Mouse (Mus musculus): Measurements from ENCODE around the gene Sult6b2. TPM values are rescaled to one million over a fixed set of nuclear protein-coding genes. Genes with fewer than 3 reads are reported as not detected.

Sult6b2 gene
- total RNA-seq, 2 experiments from 2014 or later = not detected

DNA sequence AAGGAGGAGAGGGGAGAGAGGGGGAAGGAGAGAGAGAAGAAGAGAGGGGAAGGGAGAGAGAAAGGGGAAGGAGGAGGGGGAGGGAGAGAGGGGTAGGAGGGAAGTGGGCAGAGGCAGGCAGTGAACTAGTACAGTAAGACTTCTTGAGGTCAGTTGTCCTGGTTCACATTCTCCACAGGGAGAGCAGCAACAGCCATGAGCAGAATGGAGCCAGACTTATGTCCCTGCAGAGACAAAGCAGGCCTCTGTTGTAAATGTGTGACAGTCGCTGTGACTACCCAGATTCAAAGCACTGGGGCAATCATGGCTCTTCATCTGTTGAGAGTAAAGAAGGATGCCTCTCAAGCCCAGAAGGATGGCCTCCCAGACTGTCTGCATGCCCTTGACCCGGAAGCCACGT lies 27.4 kb upstream of the Sult6b2 start:
- no peak for TF ChIP-seq CTCF (IDR thresholded peaks at IDR 0.05)
- no peak for DNase-seq (ENCODE audit: extremely low spot score in 1 of 2, low spot score in 2 of 2)
- no peak overlapping the region for H3K4me3 ChIP-seq
- intact Hi-C loops (cut with DNase I) = no loop called here
- H3K27ac ChIP-seq = no peak overlapping the region

DNA sequence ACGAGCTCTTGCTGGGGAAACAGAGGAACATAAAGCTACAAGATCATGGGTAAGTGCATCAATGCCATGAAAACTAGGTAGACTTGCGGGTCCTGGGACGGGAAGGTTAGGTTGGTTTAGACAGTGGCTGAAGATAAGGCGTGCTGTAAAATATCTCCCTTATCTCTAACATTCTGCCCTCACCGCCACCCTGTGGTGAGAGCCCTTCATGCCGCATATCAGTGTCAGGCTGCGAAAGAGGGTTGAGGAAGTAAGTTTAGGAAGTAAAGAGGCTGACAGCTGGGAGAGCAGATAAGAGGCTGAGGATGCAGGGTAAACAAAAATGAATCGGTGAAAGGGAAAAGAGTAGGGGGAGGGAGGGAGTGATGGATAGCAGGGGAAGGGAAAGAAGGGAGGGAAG lies 26.9 kb upstream of the Sult6b2 start:
- Histone ChIP-seq H3K27ac (no peak overlapping the region), H3K4me3 (no peak overlapping the region)
- no peak for DNase-seq (ENCODE audit: extremely low spot score in 1 of 2, low spot score in 2 of 2)
- intact Hi-C loops (cut with DNase I) = no loop called here
- TF ChIP-seq CTCF (IDR thresholded peaks at IDR 0.05) = peak; percentile 9

GRCm38 (mm10) chr6:142830221-142830620 lies 25.9 kb upstream of the Sult6b2 start:
- intact Hi-C loops (cut with DNase I) = no loop called here

DNA sequence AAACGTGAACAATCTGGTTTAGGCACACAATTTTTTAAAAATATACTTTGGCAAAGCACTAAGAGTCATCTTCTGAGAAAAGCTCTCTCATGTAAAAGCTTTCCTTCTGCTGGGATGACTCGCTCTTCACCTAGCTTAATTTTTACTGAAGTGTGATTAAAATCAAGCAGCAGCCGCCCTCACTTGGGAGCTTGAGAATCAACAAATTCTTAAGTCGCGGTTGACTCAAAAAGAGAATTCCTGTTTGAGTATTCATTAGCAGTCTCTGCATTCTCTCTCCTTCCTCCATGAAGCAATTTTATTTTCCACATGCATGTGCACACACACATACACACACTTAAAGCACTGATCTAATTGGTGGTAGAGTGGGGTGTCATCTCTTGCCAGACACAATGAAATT lies 21.1 kb upstream of the Sult6b2 start:
- Histone ChIP-seq H3K4me3 (no peak overlapping the region), H3K27ac (no peak overlapping the region)
- intact Hi-C loops (cut with DNase I) = no loop called here
- no peak for DNase-seq (ENCODE audit: extremely low spot score in 1 of 2, low spot score in 2 of 2)
- TF ChIP-seq CTCF (IDR thresholded peaks at IDR 0.05) = no peak

More at GRCm38 (mm10) chr6:142830221-142830620, 25.9 kb upstream of the Sult6b2 start:
- H3K27ac ChIP-seq = no peak overlapping the region
- no peak for TF ChIP-seq CTCF (IDR thresholded peaks at IDR 0.05)
- no peak for DNase-seq (ENCODE audit: extremely low spot score in 1 of 2, low spot score in 2 of 2)
- H3K4me3 ChIP-seq = no peak overlapping the region

- H3K4me3 ChIP-seq = no peak overlapping the region
- no peak for TF ChIP-seq CTCF (IDR thresholded peaks at IDR 0.05)
- intact Hi-C loops (cut with DNase I) = no loop called here
- no peak for DNase-seq (ENCODE audit: extremely low spot score in 1 of 2, low spot score in 2 of 2)
- no peak overlapping the region for H3K27ac ChIP-seq
Observed at GRCm38 (mm10) chr6:142823008-142823787, 18.9 kb upstream of the Sult6b2 start.

GRCm38 (mm10) chr6:142818306-142818705 lies 14.0 kb upstream of the Sult6b2 start:
- no peak for DNase-seq (ENCODE audit: extremely low spot score in 1 of 2, low spot score in 2 of 2)
- Histone ChIP-seq H3K4me3 (no peak overlapping the region), H3K27ac (no peak overlapping the region)
- TF ChIP-seq CTCF (IDR thresholded peaks at IDR 0.05) = no peak
- intact Hi-C loops (cut with DNase I) = loop anchor here (10.0 kb wide), 2 partner anchors 146 to 294 kb away; partner anchors contain the start of gene St8sia1

DNA sequence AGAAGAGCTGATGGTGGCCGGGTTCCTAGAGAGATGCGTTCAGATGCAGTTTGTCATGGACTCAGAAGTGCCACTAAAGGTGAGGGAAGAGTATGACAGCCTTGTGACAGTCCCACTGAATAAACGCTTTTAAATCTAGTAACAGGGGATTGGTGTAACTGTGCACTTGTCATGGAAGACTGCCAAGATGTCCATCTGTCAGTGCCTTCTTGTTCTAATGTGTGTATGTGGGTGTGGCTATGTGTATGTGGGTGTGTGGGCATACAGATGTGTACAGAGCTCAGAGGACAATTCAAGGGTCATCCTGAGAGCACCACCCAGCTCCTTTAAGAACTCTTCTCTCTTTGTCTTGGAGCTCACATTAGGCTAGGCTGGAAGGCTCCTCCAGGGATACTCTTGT lies 11.2 kb upstream of the Sult6b2 start:
- Histone ChIP-seq H3K27ac (no peak overlapping the region), H3K4me3 (no peak overlapping the region)
- no peak for DNase-seq (ENCODE audit: extremely low spot score in 1 of 2, low spot score in 2 of 2)
- TF ChIP-seq CTCF (IDR thresholded peaks at IDR 0.05) = no peak
- intact Hi-C loops (cut with DNase I) = loop anchor here (10.0 kb wide), 2 partner anchors 149 to 291 kb away; partner anchors contain the start of gene St8sia1

- peak; percentile 84 to 86 for DNase-seq (ENCODE audit: extremely low spot score in 1 of 2, low spot score in 2 of 2)
- intact Hi-C loops (cut with DNase I) = loop anchor here (1.0 to 10.0 kb wide), 3 partner anchors 35 to 290 kb away; partner anchors contain the start of gene St8sia1
- TF ChIP-seq CTCF (IDR thresholded peaks at IDR 0.05) = peak; percentile 92
- Histone ChIP-seq H3K4me3 (peak overlapping the region; percentile 48), H3K27ac (no peak overlapping the region)
Observed at GRCm38 (mm10) chr6:142814495-142814921, 10.2 kb upstream of the Sult6b2 start.

- no peak for DNase-seq (ENCODE audit: extremely low spot score in 1 of 2, low spot score in 2 of 2)
- peak overlapping the region; percentile 48; the same call in 1 of the 2 replicates for H3K4me3 ChIP-seq
- intact Hi-C loops (cut with DNase I) = loop anchor here (1.0 to 10.0 kb wide), 3 partner anchors 35 to 289 kb away; partner anchors contain the start of gene St8sia1
- no peak for TF ChIP-seq CTCF (IDR thresholded peaks at IDR 0.05)
- H3K27ac ChIP-seq = no peak overlapping the region
Observed at GRCm38 (mm10) chr6:142814011-142814410, 9.7 kb upstream of the Sult6b2 start.

- no peak for TF ChIP-seq CTCF (IDR thresholded peaks at IDR 0.05)
- Histone ChIP-seq H3K27ac (no peak overlapping the region), H3K4me3 (no peak overlapping the region)
- intact Hi-C loops (cut with DNase I) = loop anchor here (10.0 kb wide), 2 partner anchors 152 to 288 kb away; partner anchors contain the start of gene St8sia1
- DNase-seq (ENCODE audit: extremely low spot score in 1 of 2, low spot score in 2 of 2) = no peak
Observed at GRCm38 (mm10) chr6:142812969-142813368, 8.7 kb upstream of the Sult6b2 start.

- no peak for TF ChIP-seq CTCF (IDR thresholded peaks at IDR 0.05)
- DNase-seq (ENCODE audit: extremely low spot score in 1 of 2, low spot score in 2 of 2) = no peak
- Histone ChIP-seq H3K4me3 (no peak overlapping the region), H3K27ac (no peak overlapping the region)
- intact Hi-C loops (cut with DNase I) = loop anchor here (10.0 kb wide), 2 partner anchors 155 to 285 kb away; partner anchors contain the start of gene St8sia1
Observed at GRCm38 (mm10) chr6:142810239-142810638, 5.9 kb upstream of the Sult6b2 start.

GRCm38 (mm10) chr6:142809373-142810098 lies 5.2 kb upstream of the Sult6b2 start:
- no peak for TF ChIP-seq CTCF (IDR thresholded peaks at IDR 0.05)

More at GRCm38 (mm10) chr6:142809373-142810098, 5.2 kb upstream of the Sult6b2 start:
- intact Hi-C loops (cut with DNase I) = loop anchor here (10.0 kb wide), 2 partner anchors 155 to 285 kb away; partner anchors contain the start of gene St8sia1
- DNase-seq (ENCODE audit: extremely low spot score in 1 of 2, low spot score in 2 of 2) = no peak
- no peak overlapping the region for H3K4me3 ChIP-seq
- H3K27ac ChIP-seq = no peak overlapping the region
